ENCODE assay signal across 10 mouse cellular contexts in genomic region chr8:121359131-121359981, GRCm38 (mm10).
DNase-seq lines count a peak whose midpoint lies in the region; ATAC-seq and TF ChIP-seq lines count a peak whose summit lies in the region.
"Had no signal": no experiment of that assay in that cellular context is flagged by ENCODE, and none has a peak within 500 bp of the region (broad histone marks: within the 10 kb centered on the region; RNA-seq: fewer than 3 reads in every experiment).

No protein-coding gene starts in this region.

- peak; percentile 61 for DNase-seq in kidney, adult 2 months
- no peak for DNase-seq in kidney, adult 11 months
- DNase-seq in embryonic facial prominence, embryonic 11.5 days (ENCODE audit: low spot score), result peak; percentile 76
- no peak for DNase-seq in layer of hippocampus, adult 9-11 months
- DNase-seq in urinary bladder, postnatal 10 days (ENCODE audit: low spot score), result no peak
- DNase-seq in B cell, adult 2 months, result no peak
- DNase-seq: liver, embryonic 13.5 days had no signal

- no peak overlapping the region for H3K9ac ChIP-seq in embryonic facial prominence, embryonic 11.5 days (replicated peaks; ENCODE audit: low read length)
- no peak overlapping the region for H3K9ac ChIP-seq in intestine, postnatal 0 days (ENCODE audit: low read depth, low read length)
- H3K9ac ChIP-seq in neural tube, embryonic 12.5 days, result no peak overlapping the region
- H3K9ac ChIP-seq: embryonic facial prominence, embryonic 15.5 days; liver, embryonic 13.5 days had no signal

- H3K4me3 ChIP-seq in kidney, adult 2 months (ENCODE audit: insufficient read depth, low read depth, low read length), result no peak overlapping the region
- no peak overlapping the region for H3K4me3 ChIP-seq in embryonic facial prominence, embryonic 11.5 days (ENCODE audit: low read depth, low read length)
- no peak overlapping the region for H3K4me3 ChIP-seq in intestine, postnatal 0 days (ENCODE audit: low read depth, low read length)
- no peak overlapping the region for H3K4me3 ChIP-seq in neural tube, embryonic 12.5 days
- H3K4me3 ChIP-seq: embryonic facial prominence, embryonic 15.5 days; liver, embryonic 13.5 days had no signal

- no peak for TF ChIP-seq CTCF in kidney, adult 2 months (conservative IDR thresholded peaks at IDR 0.05; ENCODE audit: insufficient read depth, insufficient read length, low read depth, low read length)
- TF ChIP-seq CTCF in intestine, postnatal 0 days (IDR thresholded peaks at IDR 0.05; ENCODE audit: low read depth), result no peak

- no peak for TF ChIP-seq POLR2A in kidney, adult 2 months (IDR thresholded peaks at IDR 0.05; ENCODE audit: low read depth, low read length)

- no peaks in the 10 kb centered on the region for H3K27me3 ChIP-seq in kidney, adult 2 months (replicated peaks; ENCODE audit: control insufficient read depth, insufficient read depth, low read length)
- no peaks in the 10 kb centered on the region for H3K27me3 ChIP-seq in embryonic facial prominence, embryonic 11.5 days (ENCODE audit: control insufficient read depth, insufficient read depth, low read length)
- H3K27me3 ChIP-seq in intestine, postnatal 0 days (replicated peaks; ENCODE audit: control insufficient read depth, insufficient read depth, low read length), result peaks cover 19% of the 10 kb centered on the region
- H3K27me3 ChIP-seq in neural tube, embryonic 12.5 days (replicated peaks), result no peaks in the 10 kb centered on the region

- H3K36me3 ChIP-seq in kidney, adult 2 months (ENCODE audit: control insufficient read depth, insufficient read depth, low read length), result no peaks in the 10 kb centered on the region
- H3K36me3 ChIP-seq in embryonic facial prominence, embryonic 11.5 days (replicated peaks; ENCODE audit: control insufficient read depth, insufficient read depth, low read depth, low read length), result no peaks in the 10 kb centered on the region
- no peaks in the 10 kb centered on the region for H3K36me3 ChIP-seq in intestine, postnatal 0 days (ENCODE audit: control insufficient read depth, insufficient read depth)
- no peaks in the 10 kb centered on the region for H3K36me3 ChIP-seq in neural tube, embryonic 12.5 days
- H3K36me3 ChIP-seq: embryonic facial prominence, embryonic 15.5 days; liver, embryonic 13.5 days had no signal

- peaks cover 5% of the 10 kb centered on the region for H3K4me1 ChIP-seq in kidney, adult 2 months (ENCODE audit: control insufficient read depth, insufficient read depth, low read length)
- peaks cover 18% of the 10 kb centered on the region for H3K4me1 ChIP-seq in embryonic facial prominence, embryonic 11.5 days (ENCODE audit: control insufficient read depth, insufficient read depth, low read length)
- H3K4me1 ChIP-seq in intestine, postnatal 0 days (replicated peaks; ENCODE audit: control insufficient read depth, insufficient read depth, low read length), result peaks cover 7% of the 10 kb centered on the region
- peaks cover 40% of the 10 kb centered on the region for H3K4me1 ChIP-seq in neural tube, embryonic 12.5 days

- peak; percentile 37; the same call in 1 of the 2 replicates for ATAC-seq in embryonic facial prominence, embryonic 11.5 days (replicated peaks; ENCODE audit: insufficient number of reproducible peaks, low FRiP score, low TSS enrichment, low read depth)
- ATAC-seq in intestine, postnatal 0 days, result peak; percentile 44
- ATAC-seq in neural tube, embryonic 12.5 days (ENCODE audit: low FRiP score, low read depth), result peak; percentile 44; the same call in 1 of the 2 replicates

- no peaks in the 10 kb centered on the region for H3K9me3 ChIP-seq in embryonic facial prominence, embryonic 11.5 days (replicated peaks; ENCODE audit: control insufficient read depth, low read length)
- 0 out of 2 replicates have a peak, but pooled peaks cover 2% of the 10 kb centered on the region for H3K9me3 ChIP-seq in intestine, postnatal 0 days (ENCODE audit: control insufficient read depth)
- no peaks in the 10 kb centered on the region for H3K9me3 ChIP-seq in neural tube, embryonic 12.5 days
- H3K9me3 ChIP-seq: embryonic facial prominence, embryonic 15.5 days; liver, embryonic 13.5 days had no signal

- H3K27ac ChIP-seq in kidney, adult 2 months (ENCODE audit: insufficient read depth, low read depth, low read length), result 0 out of 2 replicates have a peak overlapping the region, but pooled peaks have one; percentile 19
- 0 out of 2 replicates have a peak overlapping the region, but pooled peaks have one; percentile 11 for H3K27ac ChIP-seq in embryonic facial prominence, embryonic 11.5 days (replicated peaks; ENCODE audit: low read depth, low read length)
- no peak overlapping the region for H3K27ac ChIP-seq in intestine, postnatal 0 days (ENCODE audit: low read depth, low read length)
- no peak overlapping the region; the same call in 1 of the 2 replicates for H3K27ac ChIP-seq in neural tube, embryonic 12.5 days
- H3K27ac ChIP-seq: embryonic facial prominence, embryonic 15.5 days; liver, embryonic 13.5 days had no signal

- 22% methylated on average over 20 of the region's 20 CpGs for WGBS in kidney, adult 2 months
- 9% methylated on average over 20 of the region's 20 CpGs for WGBS in embryonic facial prominence, embryonic 11.5 days
- 5% methylated on average over 20 of the region's 20 CpGs for WGBS in intestine, postnatal 0 days
- WGBS in neural tube, embryonic 12.5 days, result 5% methylated on average over 20 of the region's 20 CpGs

- H3K4me2 ChIP-seq in embryonic facial prominence, embryonic 11.5 days (ENCODE audit: low read depth, low read length), result peak overlapping the region; percentile 7; the same call in 1 of the 2 replicates
- peak overlapping the region; percentile 44 for H3K4me2 ChIP-seq in intestine, postnatal 0 days (replicated peaks; ENCODE audit: low read depth)
- peak overlapping the region; percentile 26 for H3K4me2 ChIP-seq in neural tube, embryonic 12.5 days (replicated peaks)
- H3K4me2 ChIP-seq: embryonic facial prominence, embryonic 15.5 days; liver, embryonic 13.5 days had no signal

Comparison
In these comparisons a context has a peak if more than half of its experiments do, and no peak if none do; other contexts are left out.
1. DNase-seq: peak in kidney, adult 2 months (single experiment) and embryonic facial prominence, embryonic 11.5 days (single experiment); none in kidney, adult 11 months (single experiment), layer of hippocampus, adult 9-11 months (single experiment), urinary bladder, postnatal 10 days (single experiment) and B cell, adult 2 months (0 of 2).
2. H3K27ac ChIP-seq: peak in kidney, adult 2 months (single experiment) and embryonic facial prominence, embryonic 11.5 days (single experiment); none in intestine, postnatal 0 days (single experiment) and neural tube, embryonic 12.5 days (single experiment).
3. Peak in every context shown above with its lines, with median percentiles within 50 percentile points of each other: ATAC-seq and H3K4me2 ChIP-seq.